Mouse (Mus musculus) forebrain, embryonic 10.5 days (tissue): ENCODE results near the gene Slc41a3. TPM values are rescaled to one million over a fixed set of nuclear protein-coding genes. Genes with fewer than 3 reads are reported as not detected.

Source experiments
- DNase-seq: peaks from one replicate; pipeline ENCODE4 v3.0.0-alpha.2; 2017; ENCODE audit warnings: low spot score; ENCODE audit errors: extremely low spot score
- H3K27ac ChIP-seq: fragments of 300-500 bp; sonication (generic); 2 replicates; pipeline ENCODE4 v1.5.1; 2016; ENCODE audit warnings: mild to moderate bottlenecking
- H3K27me3 ChIP-seq: fragments of 300-500 bp; sonication (generic); 2 replicates; pipeline ENCODE4 v1.6.1; 2016; ENCODE audit warnings: mild to moderate bottlenecking; ENCODE audit not compliant: poor library complexity, severe bottlenecking
- H3K36me3 ChIP-seq: fragments of 300-500 bp; sonication (generic); replicated peaks from 2 replicates; pipeline ENCODE4 v1.6.1; 2016; ENCODE audit warnings: mild to moderate bottlenecking, moderate library complexity
- H3K4me1 ChIP-seq: fragments of 300-500 bp; sonication (generic); 2 replicates; pipeline ENCODE4 v1.6.1; 2016
- H3K4me3 ChIP-seq: fragments of 300-500 bp; sonication (generic); 2 replicates; pipeline ENCODE4 v1.5.1; 2016; ENCODE audit warnings: mild to moderate bottlenecking, moderate library complexity
- H3K9me3 ChIP-seq: fragments of 300-500 bp; sonication (generic); 2 replicates; pipeline ENCODE4 v1.6.1; 2016; ENCODE audit warnings: mild to moderate bottlenecking, moderate library complexity
- WGBS: fragments of 180-500 bp; shearing (Covaris S2); methylation state at CpG from one replicate; pipeline ENCODE4 v1.1.7; 2016; 5-methylcytosine and 5-hydroxymethylcytosine counted together
- polyA plus RNA-seq: library from polyadenylated mRNA; unstranded; fragments of >200 nt; fragmentation: Nextera tagmentation; extraction: Ambion mirVana; gene quantifications from 2 replicates; pipeline ENCODE4 v1.2.1, GENCODE M21; 2016

Gene Slc41a3
- 1.4 and 2.3 TPM in 2 replicates for polyA plus RNA-seq

DNA sequence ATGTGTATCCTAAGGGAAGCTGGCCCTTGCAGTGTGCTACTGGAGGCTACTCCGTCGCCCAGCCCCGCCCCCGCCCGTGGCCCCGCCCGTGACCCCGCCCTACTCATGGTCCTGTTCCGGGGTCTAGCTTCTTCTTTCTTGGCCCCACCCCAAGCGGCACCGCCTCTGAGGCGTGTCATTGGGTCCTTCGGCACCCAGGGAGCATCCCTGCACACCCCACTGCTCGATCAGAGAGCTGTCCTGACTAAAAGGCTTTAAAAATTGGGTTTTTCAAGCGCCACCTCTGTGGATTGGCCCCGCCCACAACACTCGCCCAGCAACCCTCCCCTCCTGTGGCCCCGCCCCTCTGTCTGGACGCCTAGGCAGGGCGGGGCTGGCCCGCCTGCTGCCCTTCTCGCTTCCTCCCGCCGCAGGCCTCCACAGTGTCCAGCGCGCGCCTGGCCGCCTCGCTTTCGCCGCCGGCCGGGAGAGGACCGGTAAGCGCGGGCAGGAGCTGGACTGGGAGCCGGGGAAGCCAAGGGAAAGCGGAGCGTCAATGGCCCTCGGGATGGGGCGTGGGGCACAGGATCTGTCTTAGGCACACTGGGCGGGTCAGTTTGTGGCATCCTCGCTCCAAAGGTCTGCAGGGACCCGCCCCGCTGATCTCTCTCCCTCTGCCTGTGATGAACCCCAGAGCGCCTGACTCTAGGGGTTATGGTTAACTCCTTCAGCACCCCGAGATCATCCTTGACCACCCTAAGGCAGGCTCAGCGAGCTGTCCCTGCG lies at the start of gene Slc41a3:
Gene Slc41a3 (plus strand): TSS at position 193 of the 765 bp plus-strand sequence.
- Histone ChIP-seq H3K4me1 (peaks cover 30% of the 10 kb centered on the region), H3K9me3 (no peaks in the 10 kb centered on the region), H3K27ac (peak within 1 kb of the TSS; percentile 79), H3K27me3 (peaks cover 29% of the 10 kb centered on the region), H3K4me3 (peak within 1 kb of the TSS; percentile 67), H3K36me3 (no peaks in the 10 kb centered on the region)
- peak; percentile 88 for DNase-seq
- WGBS = 2% methylated on average over 49 of the region's 49 CpGs

DNA sequence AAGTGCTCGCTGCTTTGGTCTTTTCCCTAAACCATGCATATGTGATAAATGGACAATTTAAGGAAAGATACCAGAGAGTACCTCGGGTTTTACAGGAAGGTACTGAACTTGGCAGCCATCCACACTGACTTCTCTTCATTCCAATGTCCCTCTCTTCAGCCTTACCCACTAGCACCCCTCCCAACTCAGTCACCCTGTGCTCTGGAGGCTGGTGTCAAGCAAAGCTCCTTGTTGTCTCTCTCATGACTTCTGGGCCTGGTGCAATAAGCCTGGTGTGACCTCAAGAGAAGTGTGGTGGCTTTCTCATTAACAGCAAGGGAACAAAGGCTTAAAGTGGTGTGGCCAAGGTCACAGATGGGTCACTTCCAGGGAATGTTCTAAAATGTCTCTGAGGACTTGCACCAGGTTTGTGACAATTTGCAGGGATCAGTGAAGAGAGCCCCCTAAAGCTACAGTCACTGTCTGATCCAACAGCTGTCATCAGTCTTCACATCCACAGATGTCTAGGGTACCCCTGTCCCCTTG lies 47.9 kb upstream of the Slc41a3 start:
- no peak for DNase-seq
- WGBS = 80% methylated on average over 2 of the region's 2 CpGs
- peaks cover 5% of the 10 kb centered on the region; the same call in 1 of the 2 replicates for H3K27me3 ChIP-seq

DNA sequence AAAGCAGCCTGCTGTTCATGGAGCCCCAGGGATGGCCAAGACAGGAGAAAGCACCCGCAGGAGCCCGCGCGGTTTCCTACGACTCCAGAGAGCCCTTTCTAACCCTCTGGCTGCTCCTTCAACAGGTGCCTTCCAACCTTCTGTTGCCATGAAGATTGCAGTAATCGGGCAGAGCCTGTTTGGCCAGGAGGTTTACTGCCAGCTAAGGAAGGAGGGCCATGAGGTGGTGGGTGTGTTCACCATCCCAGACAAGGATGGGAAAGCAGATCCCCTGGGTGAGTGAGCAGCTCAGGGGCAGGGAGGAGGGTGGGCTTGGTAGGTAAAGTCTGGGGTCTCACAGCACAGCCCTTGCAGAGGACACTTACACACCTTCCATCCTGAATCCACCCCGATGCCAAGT lies 47.4 kb upstream of the Slc41a3 start:
- no peak overlapping the region for H3K4me3 ChIP-seq
- H3K4me1 ChIP-seq = peaks cover 17% of the 10 kb centered on the region
- no peak for DNase-seq
- H3K27ac ChIP-seq = no peak overlapping the region
- no peaks in the 10 kb centered on the region for H3K36me3 ChIP-seq
- no peaks in the 10 kb centered on the region for H3K27me3 ChIP-seq
- no peaks in the 10 kb centered on the region for H3K9me3 ChIP-seq
- 93% methylated on average over 7 of the region's 7 CpGs for WGBS

More for the DNA sequence above, 47.9 kb upstream of the Slc41a3 start:
- no peak overlapping the region for H3K4me3 ChIP-seq
- H3K36me3 ChIP-seq = no peaks in the 10 kb centered on the region
- no peak overlapping the region for H3K27ac ChIP-seq
- no peaks in the 10 kb centered on the region for H3K9me3 ChIP-seq
- H3K4me1 ChIP-seq = peaks cover 13% of the 10 kb centered on the region

DNA sequence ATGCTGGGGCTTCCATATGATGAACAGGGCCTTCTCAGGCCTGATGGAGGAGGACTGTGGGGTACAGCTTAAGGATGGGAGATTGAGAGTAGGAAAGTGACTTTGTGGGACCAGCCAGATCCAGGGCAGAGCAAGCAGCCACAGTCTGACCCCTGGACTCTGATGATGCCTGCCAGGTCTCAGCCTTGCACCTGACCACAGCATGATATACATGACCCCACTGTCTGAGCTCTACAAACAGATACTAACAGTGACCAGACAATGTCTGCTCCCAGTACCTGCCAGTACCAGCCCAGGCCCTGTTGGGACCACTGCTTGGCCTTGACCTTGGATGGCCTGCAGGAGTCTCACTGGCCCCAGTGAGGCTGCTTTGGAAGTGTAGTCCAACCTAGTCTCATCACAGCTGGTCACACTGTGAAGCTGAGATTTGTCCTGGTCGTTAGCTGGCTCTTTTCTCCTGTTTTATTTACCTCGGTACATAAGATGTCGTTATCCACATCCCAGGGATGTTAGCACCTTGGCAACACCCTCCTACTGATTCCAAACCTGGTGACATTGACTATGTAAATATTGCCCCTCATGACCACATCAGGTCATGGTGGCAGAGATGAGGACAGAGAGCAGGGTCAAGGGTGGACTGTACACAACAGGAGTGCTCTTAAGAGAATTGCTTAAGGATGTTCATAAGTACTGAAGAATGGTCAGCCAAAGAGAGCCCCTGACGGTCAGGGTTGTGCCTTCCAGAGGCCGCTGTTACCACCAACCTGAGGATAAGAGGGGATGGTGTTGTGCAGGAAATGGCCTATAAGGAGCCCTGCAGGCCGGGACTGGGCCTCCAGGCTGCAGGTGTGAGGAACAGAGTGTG lies 46.5 kb upstream of the Slc41a3 start:
- Histone ChIP-seq H3K27ac (no peak overlapping the region), H3K4me3 (no peak overlapping the region), H3K27me3 (peaks cover 3% of the 10 kb centered on the region), H3K4me1 (peaks cover 17% of the 10 kb centered on the region), H3K9me3 (no peaks in the 10 kb centered on the region), H3K36me3 (no peaks in the 10 kb centered on the region)
- no peak for DNase-seq
- 78% methylated on average over 6 of the region's 6 CpGs for WGBS

DNA sequence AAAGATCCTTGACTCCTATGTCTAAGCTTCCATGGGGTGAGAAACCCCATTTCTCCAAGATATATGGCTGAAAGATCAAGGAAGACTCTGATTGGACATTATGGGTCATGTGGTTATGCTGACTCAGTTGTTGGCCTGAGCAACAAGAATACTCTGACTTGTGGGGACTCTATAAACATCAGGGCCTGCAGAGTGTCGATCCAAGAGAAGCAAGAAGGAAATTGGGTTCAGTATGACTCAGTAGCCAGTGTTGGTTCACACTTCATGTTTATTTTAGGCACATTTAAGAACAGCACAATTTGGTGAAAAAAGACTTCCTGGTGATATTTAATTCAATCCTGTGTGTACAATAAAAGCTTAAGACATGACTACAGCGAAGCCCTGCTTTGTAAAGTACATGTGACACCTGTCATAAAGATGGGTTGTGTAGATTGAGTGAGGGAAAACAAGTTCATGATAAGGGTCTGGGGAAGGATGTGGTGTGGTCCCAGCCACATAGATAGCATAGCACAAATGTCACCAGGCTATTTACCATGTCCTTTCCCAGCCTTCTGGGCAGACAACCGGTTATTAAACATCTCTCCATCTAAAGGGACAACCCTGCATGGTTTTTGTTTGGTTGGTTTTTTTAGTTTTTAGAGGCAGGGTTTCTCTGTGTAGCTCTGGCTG lies 44.0 kb upstream of the Slc41a3 start:
- Histone ChIP-seq H3K27me3 (peaks cover 5% of the 10 kb centered on the region), H3K4me1 (peaks cover 17% of the 10 kb centered on the region), H3K27ac (no peak overlapping the region), H3K36me3 (no peaks in the 10 kb centered on the region), H3K9me3 (no peaks in the 10 kb centered on the region), H3K4me3 (no peak overlapping the region)
- no peak for DNase-seq
- WGBS = 86% methylated on average over 3 of the region's 3 CpGs

DNA sequence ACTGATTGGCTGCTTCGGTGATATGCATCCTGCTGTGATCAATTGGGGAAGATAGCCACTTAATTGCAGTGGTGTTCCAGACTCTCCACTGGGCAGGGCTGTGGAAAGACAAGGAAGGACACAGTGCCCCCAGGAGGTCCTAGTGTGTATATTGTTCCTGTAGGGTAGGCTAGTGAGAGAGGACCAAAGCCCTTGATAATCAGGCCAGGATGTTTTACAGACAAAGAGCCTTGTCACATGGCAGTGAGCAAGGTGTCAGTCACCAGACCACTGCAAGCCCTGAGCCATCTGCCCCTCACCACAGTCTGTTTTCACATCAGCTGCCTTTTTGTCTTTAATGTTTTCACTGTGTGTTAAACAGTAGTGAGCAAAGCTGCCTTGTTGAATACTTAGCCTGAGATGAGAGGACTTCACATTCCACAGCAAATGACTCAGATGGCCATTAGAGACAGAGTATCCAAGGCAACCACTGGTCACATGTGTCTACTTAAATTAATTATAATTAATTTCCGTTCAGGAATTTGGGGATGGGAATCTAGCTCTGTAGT lies 43.2 kb upstream of the Slc41a3 start:
- H3K4me1 ChIP-seq = peaks cover 17% of the 10 kb centered on the region
- DNase-seq = peak; percentile 19
- H3K36me3 ChIP-seq = no peaks in the 10 kb centered on the region
- H3K27me3 ChIP-seq = peaks cover 5% of the 10 kb centered on the region
- H3K9me3 ChIP-seq = no peaks in the 10 kb centered on the region
- no peak overlapping the region for H3K4me3 ChIP-seq
- 51% methylated on average over 2 of the region's 2 CpGs for WGBS
- no peak overlapping the region; the same call in 1 of the 2 replicates for H3K27ac ChIP-seq

DNA sequence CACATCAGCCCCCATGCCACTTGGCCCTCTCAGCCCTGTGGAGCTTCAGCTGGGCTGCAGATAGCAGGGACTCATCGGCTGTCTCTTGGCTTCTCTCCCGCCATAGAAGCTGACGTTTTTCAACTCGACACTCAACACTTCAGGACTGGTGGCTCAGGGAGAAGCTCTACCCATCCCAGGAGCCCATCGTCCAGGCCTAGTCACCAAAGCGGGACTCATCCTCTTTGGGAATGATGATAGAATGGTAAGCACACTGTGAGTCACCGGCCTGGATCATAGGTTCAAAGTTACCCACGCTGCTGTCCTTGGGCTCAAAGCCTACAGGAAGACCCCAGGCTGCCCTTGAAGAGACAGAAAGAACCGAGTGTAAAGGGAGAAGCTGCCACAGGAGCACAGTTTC lies 40.3 kb upstream of the Slc41a3 start:
- Histone ChIP-seq H3K27me3 (peaks cover 5% of the 10 kb centered on the region), H3K27ac (no peak overlapping the region), H3K4me3 (no peak overlapping the region), H3K9me3 (no peaks in the 10 kb centered on the region), H3K36me3 (no peaks in the 10 kb centered on the region), H3K4me1 (peaks cover 17% of the 10 kb centered on the region)
- no peak for DNase-seq
- 91% methylated on average over 9 of the region's 9 CpGs for WGBS

DNA sequence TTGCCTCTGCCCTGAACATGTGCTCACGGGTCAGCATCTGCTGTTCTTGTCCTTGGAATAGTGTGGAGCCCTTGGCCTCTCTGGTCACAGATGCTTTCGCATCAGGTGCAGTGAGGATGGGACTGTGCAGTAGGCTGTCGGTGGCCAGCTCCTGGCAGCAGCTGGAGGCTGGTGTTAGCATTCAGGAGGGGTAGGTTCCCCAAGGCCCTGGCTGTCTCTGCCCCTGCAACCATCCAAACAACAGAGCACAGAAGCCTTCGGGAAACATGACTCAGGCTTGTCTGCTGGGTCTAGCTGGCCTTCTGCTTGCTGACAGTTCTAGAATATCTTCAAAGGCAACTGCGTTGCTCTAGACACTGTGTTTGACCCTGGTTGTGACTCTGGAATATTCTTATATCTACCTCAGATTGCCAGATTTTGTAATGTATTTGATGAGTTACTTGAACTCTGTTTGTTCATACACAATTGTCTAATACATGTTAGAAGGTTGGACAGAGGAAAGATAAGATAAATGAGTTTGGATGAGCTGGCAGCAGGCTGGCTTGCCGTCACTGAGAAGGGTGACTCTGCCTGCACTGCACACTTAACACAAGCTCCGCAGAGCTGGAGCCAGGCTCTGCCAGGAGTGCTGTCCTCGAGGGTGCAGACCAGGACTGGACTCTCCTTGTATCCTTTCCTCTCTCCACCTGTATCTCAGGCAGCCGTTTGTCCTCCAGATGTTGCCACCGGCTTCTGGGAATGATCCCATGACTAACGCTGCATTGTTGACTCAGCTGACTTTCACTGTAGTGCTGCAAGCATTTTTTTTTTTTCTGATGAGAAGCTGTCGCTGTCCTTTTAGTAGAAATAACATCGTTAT lies 38.9 kb upstream of the Slc41a3 start:
- Histone ChIP-seq H3K27me3 (peaks cover 5% of the 10 kb centered on the region), H3K9me3 (no peaks in the 10 kb centered on the region), H3K36me3 (no peaks in the 10 kb centered on the region), H3K4me3 (no peak overlapping the region), H3K27ac (peak overlapping the region; percentile 41; the same call in 1 of the 2 replicates), H3K4me1 (peaks cover 15% of the 10 kb centered on the region)
- no peak for DNase-seq
- 78% methylated on average over 13 of the region's 13 CpGs for WGBS

DNA sequence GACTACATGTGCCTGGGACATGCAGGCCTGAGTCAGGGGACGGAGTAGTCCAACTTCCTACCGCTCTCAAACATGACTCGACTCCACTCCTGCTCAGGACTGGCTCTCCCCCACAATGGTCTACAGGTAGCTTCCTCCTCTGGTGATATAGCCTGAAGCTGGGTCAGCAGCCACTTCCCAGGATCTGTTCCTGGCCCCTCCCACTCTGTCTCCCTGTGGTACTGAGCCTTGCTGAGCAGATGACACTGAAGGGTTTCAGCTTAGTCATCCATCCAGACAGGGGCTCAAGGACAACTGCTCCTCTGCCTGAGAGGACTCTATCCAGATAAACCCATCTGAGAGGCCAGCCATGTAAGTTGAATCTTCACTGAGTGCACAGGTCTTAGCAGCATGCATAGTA lies 37.0 kb upstream of the Slc41a3 start:
- H3K27me3 ChIP-seq = peaks cover 5% of the 10 kb centered on the region
- H3K36me3 ChIP-seq = no peaks in the 10 kb centered on the region
- no peak overlapping the region for H3K4me3 ChIP-seq
- no peaks in the 10 kb centered on the region for H3K9me3 ChIP-seq
- peak overlapping the region; percentile 8; the same call in 1 of the 2 replicates for H3K27ac ChIP-seq
- H3K4me1 ChIP-seq = no peaks in the 10 kb centered on the region; the same call in 1 of the 2 replicates
- no peak for DNase-seq
- WGBS = 89% methylated on average over 3 of the region's 3 CpGs

DNA sequence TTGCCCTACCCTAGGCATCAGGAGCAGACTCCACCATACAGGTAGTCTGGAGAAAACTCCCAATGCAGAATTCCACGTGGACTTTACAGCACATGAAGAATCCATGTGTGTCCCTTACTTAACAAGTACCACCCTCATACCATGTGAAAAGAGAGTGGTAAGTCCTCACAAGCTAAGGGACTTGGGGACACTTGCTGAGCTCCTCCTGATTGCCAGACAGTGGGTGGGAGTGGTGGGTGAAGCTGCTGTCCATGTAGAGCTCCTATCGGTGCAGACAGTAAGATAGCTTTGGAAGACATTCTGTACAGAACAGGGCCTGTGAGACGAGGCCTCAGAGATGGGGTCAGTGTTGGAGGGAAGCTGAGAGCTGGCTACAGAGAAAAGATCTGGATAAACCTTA lies 36.6 kb upstream of the Slc41a3 start:
- H3K4me3 ChIP-seq = no peak overlapping the region
- no peaks in the 10 kb centered on the region for H3K9me3 ChIP-seq
- no peak overlapping the region for H3K27ac ChIP-seq
- no peaks in the 10 kb centered on the region; the same call in 1 of the 2 replicates for H3K4me1 ChIP-seq
- no peaks in the 10 kb centered on the region for H3K36me3 ChIP-seq
- no peak for DNase-seq
- peaks cover 4% of the 10 kb centered on the region; the same call in 1 of the 2 replicates for H3K27me3 ChIP-seq
- WGBS = 82% methylated on average over 3 of the region's 3 CpGs

DNA sequence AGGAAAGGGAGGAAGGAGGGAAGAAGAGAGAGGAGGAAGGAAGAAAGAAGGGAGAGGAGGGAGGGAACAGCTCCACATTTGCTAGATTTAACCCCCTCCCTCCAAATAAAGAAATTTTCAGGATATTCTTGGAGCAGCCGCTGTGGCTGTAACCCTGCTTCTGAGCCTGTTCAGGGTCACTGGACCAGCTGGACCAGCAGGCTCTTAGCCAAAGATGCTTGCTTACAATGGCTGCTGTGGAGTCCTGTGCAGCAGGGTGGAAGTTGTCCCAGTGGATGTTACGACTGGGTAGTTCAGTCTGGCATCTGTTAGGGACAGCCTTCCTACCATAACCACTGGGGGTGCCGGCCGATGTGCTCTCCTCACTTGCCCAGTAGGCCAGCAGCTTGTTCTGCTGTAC lies 35.8 kb upstream of the Slc41a3 start:
- WGBS = 83% methylated on average over 4 of the region's 4 CpGs
- DNase-seq = no peak
- Histone ChIP-seq H3K27me3 (no peaks in the 10 kb centered on the region), H3K36me3 (no peaks in the 10 kb centered on the region), H3K9me3 (no peaks in the 10 kb centered on the region), H3K4me3 (no peak overlapping the region), H3K4me1 (no peaks in the 10 kb centered on the region; the same call in 1 of the 2 replicates), H3K27ac (no peak overlapping the region)
